Mouse (Mus musculus) liver, embryonic 15.5 days (tissue): ENCODE results near the gene Jade2. TPM values are rescaled to one million over a fixed set of nuclear protein-coding genes. Genes with fewer than 3 reads are reported as not detected.

ENCODE experiments used
- ATAC-seq: fragments of 200-750 bp; cut with Nextera tagmentation; 2 replicates; pipeline ENCODE4 v1.8.0; 2017; ENCODE audit warnings: moderate number of reproducible peaks, mild to moderate bottlenecking, moderate library complexity; ENCODE audit not compliant: insufficient read depth
- H3K27ac ChIP-seq: fragments of 300-500 bp; sonication (generic); replicated peaks from 2 replicates; pipeline ENCODE4 v1.5.1; 2015; ENCODE audit warnings: mild to moderate bottlenecking, inconsistent platforms
- H3K27me3 ChIP-seq: fragments of 300-500 bp; sonication (generic); 2 replicates; pipeline ENCODE4 v1.6.1; 2015; ENCODE audit warnings: mild to moderate bottlenecking, inconsistent platforms
- H3K36me3 ChIP-seq: fragments of 300-500 bp; sonication (generic); replicated peaks from 2 replicates; pipeline ENCODE4 v1.6.1; 2015; ENCODE audit warnings: moderate library complexity, mild to moderate bottlenecking, inconsistent platforms
- H3K4me1 ChIP-seq: fragments of 300-500 bp; sonication (generic); replicated peaks from 2 replicates; pipeline ENCODE4 v1.6.1; 2015; ENCODE audit warnings: inconsistent platforms
- H3K4me2 ChIP-seq: fragments of 300-500 bp; sonication (generic); 2 replicates; pipeline ENCODE4 v1.6.1; 2015; ENCODE audit warnings: moderate library complexity, mild to moderate bottlenecking, inconsistent platforms
- H3K4me3 ChIP-seq: fragments of 300-500 bp; sonication (generic); replicated peaks from 2 replicates; pipeline ENCODE4 v1.5.1; 2015; ENCODE audit warnings: mild to moderate bottlenecking, inconsistent platforms
- H3K9ac ChIP-seq: fragments of 300-500 bp; sonication (generic); 2 replicates; pipeline ENCODE4 v1.6.1; 2015; ENCODE audit warnings: moderate library complexity, mild to moderate bottlenecking, inconsistent platforms
- H3K9me3 ChIP-seq: fragments of 300-500 bp; sonication (generic); replicated peaks from 2 replicates; pipeline ENCODE4 v1.6.1; 2016; ENCODE audit warnings: inconsistent platforms
- WGBS: fragments of 180-500 bp; shearing (Covaris S2); methylation state at CpG from one replicate; pipeline ENCODE4 v1.1.7; 2015; ENCODE audit warnings: mixed read lengths; ENCODE audit not compliant: insufficient replicate concordance; 5-methylcytosine and 5-hydroxymethylcytosine counted together
- polyA plus RNA-seq: library from polyadenylated mRNA; unstranded; fragments of >200 nt; fragmentation: Nextera tagmentation; extraction: Ambion mirVana; gene quantifications from 2 replicates; pipeline ENCODE4 v1.2.1, GENCODE M21; 2015

Gene Jade2
- polyA plus RNA-seq, 1 experiment from 2014 or later: 0.69 TPM

DNA sequence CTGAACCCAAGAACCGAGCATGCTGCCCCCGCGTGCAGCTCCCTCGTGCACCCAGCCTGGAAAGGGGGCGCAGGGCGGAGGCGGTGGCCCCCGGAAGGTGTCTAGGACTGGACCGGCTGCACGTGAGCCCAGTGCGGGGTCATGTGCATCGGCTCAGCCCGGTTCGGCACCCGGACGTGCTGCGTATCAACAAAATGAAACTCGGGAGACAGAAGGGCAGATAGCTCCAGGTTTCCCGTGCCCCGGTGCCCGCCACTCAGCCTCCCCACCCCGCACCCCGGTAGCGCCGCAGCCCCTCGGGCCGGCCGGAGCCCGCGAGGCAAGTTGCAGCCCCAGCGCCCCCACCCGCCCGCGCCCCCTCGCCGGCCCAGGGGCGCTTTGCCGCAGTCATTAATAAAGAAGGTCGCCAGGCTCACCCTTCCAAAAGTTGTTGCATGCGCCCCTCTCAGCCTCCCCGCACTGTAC is 805 bp downstream of the Jade2 start:
- peaks cover 50% of the 10 kb centered on the region for H3K27me3 ChIP-seq
- H3K4me1 ChIP-seq: peaks cover 49% of the 10 kb centered on the region

DNA sequence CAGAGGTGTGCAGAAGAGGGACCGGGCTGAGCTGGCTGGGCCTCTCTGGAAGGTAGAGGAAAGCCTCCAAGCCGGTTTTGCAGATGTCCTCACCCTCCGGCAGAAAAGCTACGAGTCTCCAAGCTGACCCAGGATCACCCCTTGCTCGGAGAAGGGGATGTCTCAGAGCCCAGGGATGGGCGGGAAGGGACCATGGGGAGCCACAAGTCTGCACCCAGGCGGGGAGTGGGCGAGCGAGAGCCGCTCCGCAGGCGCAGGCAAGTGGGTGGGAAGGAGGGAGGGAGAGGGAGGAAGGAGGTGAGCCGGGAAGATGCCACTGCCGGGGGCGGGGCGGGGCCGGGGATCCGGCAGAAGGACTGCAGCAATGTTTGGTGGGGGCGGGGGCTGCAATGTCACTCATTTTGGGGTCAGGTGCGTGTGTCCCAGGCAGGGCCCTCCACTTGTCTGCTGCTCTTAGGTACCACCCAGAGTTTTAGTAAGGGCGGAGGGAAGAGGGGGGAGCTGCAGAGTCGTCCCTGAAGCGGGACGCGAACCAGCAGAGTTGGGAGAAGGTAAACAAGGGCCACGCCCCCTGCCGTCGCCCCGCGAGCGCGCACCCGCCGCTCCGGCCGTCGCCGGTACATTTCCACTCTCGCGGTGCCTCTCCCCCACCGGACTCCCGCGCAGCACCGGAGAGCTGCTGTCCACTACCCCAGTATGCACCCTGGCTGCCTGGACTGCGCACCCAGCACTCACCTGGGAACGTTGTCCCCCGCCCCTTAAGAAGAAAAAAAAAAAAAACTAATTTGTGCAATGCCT is 1.4 kb downstream of the Jade2 start:
- under 1% methylated on average over 47 of the region's 47 CpGs for WGBS
- ATAC-seq: peak; percentile 47

More for the DNA sequence above, 805 bp downstream of the Jade2 start:
- Histone ChIP-seq H3K9ac (peak overlapping the region; percentile 75), H3K4me2 (peak overlapping the region; percentile 99), H3K36me3 (no peaks in the 10 kb centered on the region), H3K9me3 (no peaks in the 10 kb centered on the region), H3K4me3 (peak overlapping the region; percentile 79), H3K27ac (peak overlapping the region; percentile 72)
- WGBS: under 1% methylated on average over 41 of the region's 41 CpGs
- ATAC-seq: peak; percentile 6; the same call in 1 of the 2 replicates

DNA sequence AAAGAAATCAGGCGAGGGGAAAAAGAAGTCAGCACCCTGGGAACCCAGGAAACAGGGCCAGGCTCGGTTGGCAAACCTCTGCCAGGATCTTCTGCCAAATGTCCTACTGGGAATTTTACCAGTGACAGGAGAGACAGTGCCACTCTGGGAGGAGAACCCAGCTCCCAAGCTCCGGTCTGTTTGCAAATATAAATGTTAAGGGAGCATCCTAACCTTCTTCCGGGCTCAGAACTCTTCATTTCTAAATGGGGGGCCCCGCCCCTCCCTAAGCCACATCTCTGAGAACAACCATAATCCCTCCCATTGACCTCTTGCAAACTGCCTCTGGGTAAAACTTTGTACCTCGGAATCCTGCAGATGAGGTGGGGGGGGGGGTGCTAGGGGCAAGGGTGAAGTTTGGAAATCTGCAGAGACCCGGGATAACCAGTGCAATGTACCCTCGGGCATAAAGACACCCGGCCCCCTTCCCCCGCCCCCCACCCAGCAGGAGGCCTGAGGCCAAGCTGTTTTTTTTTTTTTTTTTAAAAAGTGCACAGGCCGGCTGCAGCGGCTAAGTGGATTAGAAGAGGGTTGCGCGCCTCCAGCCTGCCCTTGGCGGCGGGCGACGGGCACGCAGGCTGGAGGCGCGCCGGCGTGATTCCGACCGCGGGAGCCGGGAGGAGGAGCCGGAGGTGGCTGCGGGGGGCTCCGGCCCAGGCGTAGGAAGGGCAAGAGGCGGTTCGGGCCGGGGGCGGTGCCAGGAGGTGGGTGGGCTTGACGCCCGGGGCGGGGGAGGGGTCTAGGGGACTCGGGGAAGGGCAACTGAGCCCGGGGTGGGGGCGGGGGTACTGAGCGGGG is 2.3 kb downstream of the Jade2 start:
- H3K27me3 ChIP-seq: peaks cover 40% of the 10 kb centered on the region
- no peaks in the 10 kb centered on the region for H3K36me3 ChIP-seq
- H3K4me3 ChIP-seq: peak overlapping the region; percentile 79
- no peaks in the 10 kb centered on the region for H3K9me3 ChIP-seq
- ATAC-seq: peak; percentile 71
- peaks cover 51% of the 10 kb centered on the region for H3K4me1 ChIP-seq
- 5% methylated on average over 41 of the region's 42 CpGs for WGBS
- H3K9ac ChIP-seq: peak overlapping the region; percentile 75
- peak overlapping the region; percentile 99 for H3K4me2 ChIP-seq
- H3K27ac ChIP-seq: peak overlapping the region; percentile 72

More for the DNA sequence above, 1.4 kb downstream of the Jade2 start:
- H3K4me2 ChIP-seq: peak overlapping the region; percentile 99
- H3K27me3 ChIP-seq: peaks cover 47% of the 10 kb centered on the region
- H3K4me3 ChIP-seq: peak overlapping the region; percentile 79
- no peaks in the 10 kb centered on the region for H3K9me3 ChIP-seq
- peak overlapping the region; percentile 72 for H3K27ac ChIP-seq
- H3K4me1 ChIP-seq: peaks cover 49% of the 10 kb centered on the region
- peak overlapping the region; percentile 75 for H3K9ac ChIP-seq
- H3K36me3 ChIP-seq: no peaks in the 10 kb centered on the region

DNA sequence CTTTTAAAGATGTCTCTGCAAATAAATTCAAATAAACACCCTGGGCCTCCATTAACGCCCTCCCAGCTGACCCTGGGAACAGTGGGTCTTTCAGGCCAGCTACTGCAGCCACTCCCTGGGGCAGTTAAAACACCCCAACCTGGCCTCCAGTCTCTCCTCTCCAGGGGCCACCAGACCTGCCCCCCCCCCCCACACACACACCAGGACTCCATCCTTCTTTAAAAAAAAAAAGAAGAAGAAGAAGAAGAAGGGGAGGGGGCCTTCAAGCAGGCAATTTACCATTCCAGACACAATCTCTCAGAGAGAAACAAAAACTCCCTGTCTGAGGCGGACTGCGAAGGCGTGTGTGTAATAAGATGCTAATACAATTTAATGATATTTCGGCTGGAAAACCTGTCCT is 4.9 kb downstream of the Jade2 start:
- H3K4me2 ChIP-seq: no peak overlapping the region
- no peak overlapping the region for H3K9ac ChIP-seq
- no peak for ATAC-seq
- 81% methylated on average over 5 of the region's 5 CpGs for WGBS
- peaks cover 14% of the 10 kb centered on the region for H3K27me3 ChIP-seq
- H3K4me3 ChIP-seq: no peak overlapping the region
- H3K27ac ChIP-seq: no peak overlapping the region
- no peaks in the 10 kb centered on the region for H3K9me3 ChIP-seq
- H3K36me3 ChIP-seq: no peaks in the 10 kb centered on the region
- H3K4me1 ChIP-seq: peaks cover 58% of the 10 kb centered on the region

DNA sequence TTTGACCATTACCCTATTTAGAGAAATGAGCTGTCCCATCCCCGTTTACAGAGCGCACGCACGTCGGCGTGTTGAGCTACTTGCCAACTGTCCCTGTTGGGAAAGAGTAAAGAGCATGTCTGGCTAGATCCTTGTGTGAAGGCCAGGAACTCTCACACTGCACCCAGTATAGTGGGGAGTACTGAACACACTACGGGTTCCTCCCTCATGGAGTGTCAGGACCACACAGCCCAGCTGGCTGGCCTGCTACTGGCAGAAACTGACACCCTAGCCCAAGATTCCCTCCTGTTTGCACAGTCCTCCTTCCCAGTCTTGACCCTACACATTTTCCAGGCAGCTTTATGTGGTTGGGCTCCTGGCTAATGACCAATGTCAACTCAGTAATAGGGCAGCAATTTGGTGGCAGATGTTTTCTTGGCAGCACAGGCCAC is 5.3 kb downstream of the Jade2 start:
- Histone ChIP-seq H3K4me1 (peaks cover 61% of the 10 kb centered on the region), H3K27ac (no peak overlapping the region), H3K4me2 (no peak overlapping the region), H3K9me3 (no peaks in the 10 kb centered on the region), H3K27me3 (peaks cover 9% of the 10 kb centered on the region), H3K4me3 (no peak overlapping the region), H3K9ac (no peak overlapping the region), H3K36me3 (no peaks in the 10 kb centered on the region)
- WGBS: 84% methylated on average over 7 of the region's 7 CpGs
- no peak for ATAC-seq

DNA sequence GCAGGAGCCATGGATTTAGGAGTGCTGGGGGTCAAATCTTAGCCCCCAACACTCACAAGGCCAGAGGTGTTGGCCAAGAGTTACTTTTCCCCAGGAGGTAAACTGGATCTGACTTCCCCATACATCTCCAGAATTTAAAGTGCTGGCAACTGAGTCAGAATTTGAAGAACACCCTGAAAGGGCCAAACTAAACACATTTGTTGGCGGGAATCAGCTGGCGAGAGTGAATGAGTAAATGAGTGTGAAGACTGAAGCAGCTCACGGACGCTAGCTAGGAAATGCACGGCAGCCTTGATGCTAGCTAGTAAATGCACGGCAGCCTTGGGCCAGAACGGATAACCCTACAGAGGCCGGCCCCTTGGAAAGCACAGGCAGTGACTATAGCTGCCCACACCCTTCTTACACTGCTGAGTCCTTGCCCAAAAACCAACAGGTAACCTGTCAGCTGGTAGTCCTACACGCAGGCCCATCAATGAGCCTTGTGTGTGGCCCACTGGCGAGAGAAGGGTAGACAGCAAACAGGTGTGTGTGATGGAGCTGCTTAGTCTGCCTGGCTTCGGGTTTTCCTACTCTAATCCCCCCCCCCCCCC is 6.6 kb downstream of the Jade2 start:
- H3K27me3 ChIP-seq: no peaks in the 10 kb centered on the region

DNA sequence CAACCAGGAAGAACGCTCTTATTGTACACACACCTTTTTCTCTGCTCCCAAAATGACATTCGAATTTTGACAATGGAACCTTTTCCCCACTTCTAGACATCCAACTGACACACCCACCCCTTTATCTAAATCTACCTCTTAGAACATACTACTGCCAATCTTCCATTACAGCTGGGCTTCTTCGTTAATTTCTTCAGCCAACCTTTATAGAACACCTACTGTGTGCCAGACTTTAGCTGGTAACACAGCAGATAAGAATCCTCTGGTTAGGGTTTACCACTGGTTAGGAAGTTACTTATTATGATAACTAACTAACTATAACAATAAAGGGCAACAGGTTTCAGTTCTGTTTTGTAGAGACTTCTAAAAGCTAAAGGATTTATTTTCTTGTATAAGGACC is 9.1 kb downstream of the Jade2 start:
- no peak overlapping the region for H3K4me3 ChIP-seq
- H3K4me2 ChIP-seq: peak overlapping the region; percentile 43
- H3K4me1 ChIP-seq: peaks cover 46% of the 10 kb centered on the region
- H3K36me3 ChIP-seq: no peaks in the 10 kb centered on the region
- ATAC-seq: 0 out of 2 replicates have a peak, but pooled peaks have one; percentile 33
- H3K27ac ChIP-seq: peak overlapping the region; percentile 84
- no peaks in the 10 kb centered on the region for H3K27me3 ChIP-seq
- H3K9me3 ChIP-seq: no peaks in the 10 kb centered on the region
- WGBS: 69% methylated on average over 3 of the region's 3 CpGs
- H3K9ac ChIP-seq: no peak overlapping the region

More for the DNA sequence above, 6.6 kb downstream of the Jade2 start:
- no peak overlapping the region for H3K4me3 ChIP-seq
- WGBS: 86% methylated on average over 11 of the region's 11 CpGs
- ATAC-seq: no peak
- H3K4me1 ChIP-seq: peaks cover 61% of the 10 kb centered on the region
- no peak overlapping the region for H3K27ac ChIP-seq
- no peaks in the 10 kb centered on the region for H3K36me3 ChIP-seq
- H3K4me2 ChIP-seq: no peak overlapping the region
- no peak overlapping the region for H3K9ac ChIP-seq
- no peaks in the 10 kb centered on the region for H3K9me3 ChIP-seq

DNA sequence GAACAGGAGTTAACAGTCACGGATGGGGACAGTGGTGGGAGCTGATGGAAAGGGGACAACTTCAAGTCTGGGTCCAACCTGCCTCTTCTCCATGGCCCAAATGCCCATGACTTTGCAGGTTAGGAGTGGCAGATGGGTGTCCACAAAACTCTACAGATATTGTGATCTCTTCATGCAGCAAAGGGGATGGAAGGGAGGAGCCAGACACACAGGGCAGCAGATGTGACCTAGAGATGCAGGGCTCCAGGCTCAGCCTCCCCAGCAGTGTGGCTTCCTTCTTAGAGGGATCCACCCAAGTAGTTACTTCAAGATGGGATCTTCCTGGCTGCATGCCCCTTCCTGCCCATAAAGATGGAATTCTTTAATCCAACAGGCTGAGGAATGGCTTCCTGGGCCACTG is 9.6 kb downstream of the Jade2 start:
- H3K27me3 ChIP-seq: no peaks in the 10 kb centered on the region
- peak overlapping the region; percentile 84 for H3K27ac ChIP-seq
- no peak overlapping the region for H3K4me3 ChIP-seq
- no peaks in the 10 kb centered on the region for H3K36me3 ChIP-seq
- WGBS: 91% methylated on average over 1 of the region's 1 CpGs
- no peak overlapping the region for H3K9ac ChIP-seq
- peaks cover 46% of the 10 kb centered on the region for H3K4me1 ChIP-seq
- H3K9me3 ChIP-seq: no peaks in the 10 kb centered on the region
- ATAC-seq: peak; percentile 92
- H3K4me2 ChIP-seq: peak overlapping the region; percentile 43

DNA sequence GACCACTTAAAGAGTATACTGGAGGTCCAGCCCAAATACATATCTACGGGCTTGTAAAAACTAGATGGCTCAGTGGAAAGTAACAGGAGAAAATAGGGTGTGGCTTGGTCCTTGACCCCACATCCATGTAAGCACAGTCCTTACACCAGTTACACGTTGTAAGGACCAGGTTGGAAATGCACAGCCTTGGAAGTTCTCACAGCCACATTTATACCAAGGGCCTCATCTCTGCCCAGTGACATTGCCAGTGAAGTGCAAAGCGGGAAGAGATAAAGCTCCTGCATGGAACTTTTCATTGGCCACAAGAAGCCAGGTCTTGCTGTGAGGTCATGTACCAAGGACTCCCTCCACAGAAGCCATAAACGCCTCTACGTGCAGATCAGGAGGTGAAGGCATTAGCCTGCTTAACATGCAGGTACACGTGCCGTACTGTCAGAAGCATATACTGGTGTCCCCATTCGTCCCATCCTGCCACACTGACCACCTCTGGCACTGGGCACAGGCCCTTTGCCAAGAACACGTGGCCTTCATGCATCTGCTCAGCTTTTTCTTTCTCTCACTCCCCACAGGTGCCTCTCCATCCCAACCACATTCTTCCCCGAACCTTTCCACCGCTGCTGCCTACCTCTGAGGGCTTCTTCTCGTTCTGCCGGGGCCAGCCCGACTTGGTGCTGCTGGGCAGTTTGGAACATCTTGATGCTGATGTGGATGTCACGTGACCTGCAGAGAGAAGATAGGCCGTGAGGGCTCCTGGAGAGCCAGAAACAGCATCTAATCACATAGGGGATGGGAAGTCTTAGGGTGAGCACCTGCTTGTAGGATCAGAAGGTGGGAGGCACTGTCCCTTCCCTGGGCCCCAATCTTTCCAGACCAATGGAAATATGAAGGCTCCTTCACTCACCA is 11.2 kb downstream of the Jade2 start:
- Histone ChIP-seq H3K9ac (no peak overlapping the region), H3K4me3 (no peak overlapping the region), H3K27ac (peak overlapping the region; percentile 25; the same call in 1 of the 2 replicates), H3K4me1 (peaks cover 58% of the 10 kb centered on the region), H3K4me2 (no peak overlapping the region), H3K9me3 (no peaks in the 10 kb centered on the region), H3K27me3 (no peaks in the 10 kb centered on the region), H3K36me3 (no peaks in the 10 kb centered on the region)
- 78% methylated on average over 16 of the region's 16 CpGs for WGBS
- no peak for ATAC-seq

DNA sequence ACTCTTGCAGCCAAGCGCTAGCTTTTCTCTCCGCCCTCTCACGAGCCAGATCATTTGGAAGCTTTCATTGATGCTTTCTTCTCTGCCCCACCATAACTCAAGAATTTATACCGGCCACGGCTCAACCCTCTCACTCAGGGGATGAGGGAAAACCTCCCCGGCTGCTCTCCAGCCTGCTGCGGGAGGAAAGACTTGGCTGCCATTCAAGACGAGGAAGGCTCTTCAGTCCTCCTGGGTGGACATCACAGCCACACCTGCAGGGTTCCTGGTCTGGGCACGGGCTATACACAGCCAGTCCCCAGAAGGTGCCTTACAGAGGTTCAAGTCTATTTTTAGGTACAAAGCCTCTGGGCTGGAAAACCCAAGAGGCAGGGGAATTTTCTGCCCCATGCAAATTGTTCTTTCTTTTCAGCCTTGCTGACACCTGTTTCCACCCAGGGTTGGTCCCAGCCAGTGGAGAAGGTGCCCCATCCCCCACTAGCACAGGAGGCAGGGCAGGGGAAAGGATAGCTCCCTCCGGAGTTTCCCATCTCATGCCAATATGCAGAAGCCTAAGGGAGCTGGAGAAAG is 12.8 kb downstream of the Jade2 start:
- 76% methylated on average over 10 of the region's 10 CpGs for WGBS
- no peak overlapping the region for H3K9ac ChIP-seq
- no peaks in the 10 kb centered on the region for H3K9me3 ChIP-seq
- no peak overlapping the region for H3K4me3 ChIP-seq
- no peaks in the 10 kb centered on the region for H3K27me3 ChIP-seq
- no peak overlapping the region for H3K4me2 ChIP-seq
- H3K4me1 ChIP-seq: peaks cover 70% of the 10 kb centered on the region
- H3K27ac ChIP-seq: no peak overlapping the region
- H3K36me3 ChIP-seq: no peaks in the 10 kb centered on the region
- no peak for ATAC-seq
